Mouse (Mus musculus): Measurements from ENCODE around the gene Serhl. TPM values are rescaled to one million over a fixed set of nuclear protein-coding genes. Genes with fewer than 3 reads are reported as not detected.
A peak's percentile ranks its signal among the peaks of the same experiment; 100 is the strongest.
"Not testable (repeated sequence)": the region's sequence is repeated elsewhere in the genome, so short reads cannot be mapped to it uniquely, and the experiment has no call there.

Gene Serhl
- polyA plus RNA-seq (2016; fragmentation: Nextera tagmentation; extraction: Ambion mirVana): 36.0 and 45.4 TPM in 2 replicates

DNA sequence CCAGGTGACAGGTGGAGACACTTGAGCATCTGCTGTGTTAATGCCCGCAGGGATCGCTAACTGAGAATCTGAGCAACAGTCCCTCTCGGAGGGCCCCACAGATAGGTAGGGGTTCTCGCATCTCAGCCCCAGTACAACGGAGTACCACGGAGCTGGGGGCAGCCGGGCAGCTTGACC is at the start of gene Serhl:
Gene Serhl, plus strand, starts transcription at position 78 of the 177 bp plus-strand sequence.
- no peaks in the 10 kb centered on the region for H3K9me3 ChIP-seq
- H3K9ac ChIP-seq: 0 out of 2 replicates have a peak within 1 kb of the TSS, but pooled peaks have one; percentile 38
- peaks cover 15% of the 10 kb centered on the region for H3K4me1 ChIP-seq
- 7% methylated on average over 7 of the region's 7 CpGs for WGBS
- H3K4me3 ChIP-seq (replicated peaks): 0 out of 2 replicates have a peak within 1 kb of the TSS, but pooled peaks have one; percentile 11
- ATAC-seq (ENCODE audit: low FRiP score): no peak
- no peak within 1 kb of the TSS for H3K27ac ChIP-seq
- peak within 1 kb of the TSS; percentile 39 for H3K4me2 ChIP-seq
- H3K27me3 ChIP-seq: peaks cover 45% of the 10 kb centered on the region
- H3K36me3 ChIP-seq (replicated peaks): no peaks in the 10 kb centered on the region

DNA sequence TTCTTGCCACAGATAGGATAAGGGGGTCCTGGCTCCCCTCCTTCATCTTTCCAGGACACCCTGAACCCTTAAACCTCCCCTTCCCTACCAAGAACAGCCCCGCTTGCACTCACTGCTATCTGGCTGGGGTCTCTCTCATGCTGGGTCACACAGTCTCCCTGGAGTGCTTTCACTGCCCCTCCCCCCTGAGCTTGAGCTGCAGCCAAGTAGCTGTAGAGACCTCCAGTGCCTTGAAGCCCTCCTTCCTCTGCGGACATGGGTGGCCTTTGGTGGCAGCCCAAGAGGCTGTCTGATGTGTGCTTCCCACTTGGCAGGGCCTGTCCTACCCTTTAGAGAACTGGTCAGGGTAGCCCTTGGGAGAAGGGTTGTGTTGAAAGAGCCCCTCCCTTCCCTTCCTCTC is 49.1 kb upstream of the Serhl start:
- Histone ChIP-seq H3K27me3 (peaks cover 31% of the 10 kb centered on the region; the same call in 1 of the 2 replicates), H3K4me2 (no peak overlapping the region)
- no peak for ATAC-seq (ENCODE audit: low FRiP score)

DNA sequence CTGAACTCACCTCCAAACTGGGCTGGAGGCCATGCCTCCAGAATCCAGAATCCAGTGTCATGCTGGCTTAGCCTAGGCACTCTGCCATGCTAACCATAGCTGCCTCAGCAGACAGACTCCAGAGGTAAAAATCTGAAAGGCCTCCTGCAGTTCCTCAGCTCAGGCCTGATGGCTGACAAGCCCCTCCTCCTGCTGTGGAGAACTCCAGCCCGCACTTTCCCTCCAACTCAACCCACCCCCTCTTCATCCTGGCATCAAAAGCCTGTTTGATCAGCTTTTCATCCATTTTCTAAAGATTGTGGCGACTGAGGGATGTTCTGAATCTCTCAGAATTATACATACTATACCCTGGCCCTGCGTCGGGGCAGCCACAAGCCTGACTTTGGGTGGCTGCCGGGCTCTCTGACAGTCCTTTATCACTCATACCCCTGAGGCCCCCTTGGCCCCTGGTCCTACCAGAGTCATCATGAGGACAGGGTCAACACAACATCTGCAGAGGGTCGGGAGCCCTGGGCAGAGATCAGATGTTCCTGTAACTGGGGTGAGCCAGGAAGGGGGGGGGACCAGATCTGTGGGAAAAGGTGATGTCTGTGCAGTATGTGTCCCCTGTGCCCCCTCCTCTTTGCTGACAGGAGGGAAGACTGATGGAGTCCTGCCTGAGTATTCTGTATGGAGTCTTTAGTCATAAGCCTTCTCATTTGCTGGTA is 46.5 kb upstream of the Serhl start:
- peaks cover 15% of the 10 kb centered on the region; the same call in 1 of the 2 replicates for H3K27me3 ChIP-seq
- peak overlapping the region; percentile 50 for H3K4me2 ChIP-seq
- H3K4me3 ChIP-seq (replicated peaks): peak overlapping the region; percentile 13; the same call in 1 of the 2 replicates
- H3K9ac ChIP-seq: peak overlapping the region; percentile 25
- WGBS: 2% methylated on average over 6 of the region's 6 CpGs
- H3K9me3 ChIP-seq: peaks cover 6% of the 10 kb centered on the region; the same call in 1 of the 2 replicates
- H3K27ac ChIP-seq: peak overlapping the region; percentile 73
- H3K36me3 ChIP-seq (replicated peaks): no peaks in the 10 kb centered on the region
- peak; percentile 68 for ATAC-seq (ENCODE audit: low FRiP score)
- peaks cover 41% of the 10 kb centered on the region for H3K4me1 ChIP-seq

More for the DNA sequence above, 49.1 kb upstream of the Serhl start:
- Histone ChIP-seq H3K36me3 (replicated peaks) (no peaks in the 10 kb centered on the region), H3K9ac (no peak overlapping the region), H3K27ac (no peak overlapping the region), H3K4me1 (peaks cover 45% of the 10 kb centered on the region), H3K4me3 (replicated peaks) (no peak overlapping the region), H3K9me3 (no peaks in the 10 kb centered on the region)
- WGBS: 39% methylated on average over 2 of the region's 2 CpGs

DNA sequence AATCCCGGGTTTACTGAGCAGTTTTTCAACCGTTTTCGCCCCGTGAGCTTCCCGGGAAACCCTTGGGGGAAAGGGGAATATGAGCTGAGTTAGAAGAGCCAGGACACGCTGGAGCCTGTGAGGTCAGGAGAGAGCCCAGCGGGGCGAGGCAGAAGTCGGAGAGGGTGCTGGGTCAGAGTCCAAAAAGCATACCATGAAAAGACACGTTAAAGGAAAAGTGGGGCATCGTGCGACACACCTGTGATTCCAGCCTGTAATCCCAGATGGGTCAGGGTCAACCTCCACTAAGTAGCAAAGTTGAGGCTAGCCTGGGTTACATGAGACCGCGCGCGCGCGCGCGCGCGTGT is 46.0 kb upstream of the Serhl start:
- Histone ChIP-seq H3K27ac (peak overlapping the region; percentile 73), H3K9ac (peak overlapping the region; percentile 25), H3K36me3 (replicated peaks) (no peaks in the 10 kb centered on the region), H3K4me3 (replicated peaks) (no peak overlapping the region), H3K9me3 (peaks cover 6% of the 10 kb centered on the region; the same call in 1 of the 2 replicates), H3K4me1 (peaks cover 36% of the 10 kb centered on the region), H3K27me3 (peaks cover 14% of the 10 kb centered on the region; the same call in 1 of the 2 replicates), H3K4me2 (peak overlapping the region; percentile 50)
- 69% methylated on average over 22 of the region's 22 CpGs for WGBS
- no peak for ATAC-seq (ENCODE audit: low FRiP score)

DNA sequence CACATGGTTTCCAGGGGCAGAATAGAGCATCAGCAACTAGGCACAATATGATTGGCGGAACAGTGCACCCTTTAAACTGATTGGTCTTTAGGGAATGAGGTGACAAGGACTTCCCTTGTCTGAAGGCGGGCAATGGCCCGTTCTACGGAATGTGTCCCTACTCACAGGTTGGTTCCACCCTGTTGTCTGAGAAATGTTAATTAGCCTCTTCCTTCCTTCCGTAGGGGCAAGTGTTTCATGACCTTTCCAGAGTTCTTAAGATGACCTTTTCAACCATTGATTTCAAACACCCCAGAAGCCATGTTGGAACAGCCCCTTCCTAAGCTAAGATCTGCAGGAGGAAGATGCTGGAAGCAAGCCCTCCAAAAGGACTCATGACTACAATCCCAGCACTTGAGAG is 43.7 kb upstream of the Serhl start:
- H3K4me2 ChIP-seq; H3K9ac ChIP-seq; H3K4me3 ChIP-seq (replicated peaks); H3K27me3 ChIP-seq; H3K9me3 ChIP-seq; ATAC-seq (ENCODE audit: low FRiP score); H3K27ac ChIP-seq; H3K36me3 ChIP-seq (replicated peaks): not testable (repeated sequence)
- peaks cover 24% of the 10 kb centered on the region for H3K4me1 ChIP-seq
- WGBS: 91% methylated on average over 5 of the region's 5 CpGs

DNA sequence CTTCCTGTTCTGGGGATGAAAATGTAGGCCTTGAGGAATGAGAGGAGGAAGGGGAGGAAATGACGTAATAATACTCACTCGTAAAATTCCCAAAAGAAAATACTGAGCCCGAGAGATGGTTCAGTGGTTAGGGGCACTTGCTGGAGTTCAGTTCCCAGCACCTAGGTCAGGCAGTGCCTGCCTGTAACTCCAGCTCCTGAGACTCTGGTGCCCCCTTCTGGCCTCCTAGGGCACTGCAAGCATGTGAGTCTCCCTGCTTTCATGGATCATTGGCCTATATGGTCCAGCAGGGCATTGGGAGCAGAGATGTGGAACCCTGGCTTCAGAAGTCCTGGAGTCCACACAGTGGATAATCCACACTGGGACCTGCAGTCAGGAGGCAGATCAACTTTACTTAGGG is 43.0 kb upstream of the Serhl start:
- 92% methylated on average over 3 of the region's 3 CpGs for WGBS
- no peak for ATAC-seq (ENCODE audit: low FRiP score)
- peaks cover 23% of the 10 kb centered on the region for H3K4me1 ChIP-seq
- H3K4me3 ChIP-seq (replicated peaks): no peak overlapping the region
- no peak overlapping the region for H3K9ac ChIP-seq
- peaks cover 6% of the 10 kb centered on the region; the same call in 1 of the 2 replicates for H3K9me3 ChIP-seq
- H3K27ac ChIP-seq: no peak overlapping the region
- 0 out of 2 replicates have a peak, but pooled peaks cover 2% of the 10 kb centered on the region for H3K27me3 ChIP-seq
- H3K4me2 ChIP-seq: no peak overlapping the region
- H3K36me3 ChIP-seq (replicated peaks): no peaks in the 10 kb centered on the region

DNA sequence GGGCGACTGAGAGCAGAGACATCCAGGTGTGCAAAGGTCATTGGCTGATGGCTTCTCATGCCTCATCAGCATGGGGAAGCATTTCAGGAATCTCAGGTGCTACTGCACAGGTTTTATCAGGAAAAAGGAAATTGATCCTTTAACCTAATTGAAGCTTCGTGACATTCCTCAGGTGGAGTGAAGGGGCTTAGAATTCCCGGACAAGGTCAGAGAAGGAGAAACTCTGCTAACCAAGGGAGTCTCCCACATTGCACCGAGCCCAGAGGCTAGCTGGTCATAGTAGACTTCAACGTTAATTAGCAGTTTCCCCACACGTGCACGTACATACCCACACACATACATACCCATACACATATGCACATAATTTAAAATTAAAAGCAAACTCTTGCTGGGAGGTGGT is 42.6 kb upstream of the Serhl start:
- no peak overlapping the region for H3K27ac ChIP-seq
- no peak overlapping the region for H3K4me2 ChIP-seq
- ATAC-seq (ENCODE audit: low FRiP score): no peak
- H3K4me1 ChIP-seq: peaks cover 23% of the 10 kb centered on the region
- peaks cover 6% of the 10 kb centered on the region; the same call in 1 of the 2 replicates for H3K9me3 ChIP-seq
- no peak overlapping the region for H3K9ac ChIP-seq
- WGBS: 84% methylated on average over 7 of the region's 7 CpGs
- H3K4me3 ChIP-seq (replicated peaks): no peak overlapping the region
- no peaks in the 10 kb centered on the region for H3K36me3 ChIP-seq (replicated peaks)
- H3K27me3 ChIP-seq: no peaks in the 10 kb centered on the region

DNA sequence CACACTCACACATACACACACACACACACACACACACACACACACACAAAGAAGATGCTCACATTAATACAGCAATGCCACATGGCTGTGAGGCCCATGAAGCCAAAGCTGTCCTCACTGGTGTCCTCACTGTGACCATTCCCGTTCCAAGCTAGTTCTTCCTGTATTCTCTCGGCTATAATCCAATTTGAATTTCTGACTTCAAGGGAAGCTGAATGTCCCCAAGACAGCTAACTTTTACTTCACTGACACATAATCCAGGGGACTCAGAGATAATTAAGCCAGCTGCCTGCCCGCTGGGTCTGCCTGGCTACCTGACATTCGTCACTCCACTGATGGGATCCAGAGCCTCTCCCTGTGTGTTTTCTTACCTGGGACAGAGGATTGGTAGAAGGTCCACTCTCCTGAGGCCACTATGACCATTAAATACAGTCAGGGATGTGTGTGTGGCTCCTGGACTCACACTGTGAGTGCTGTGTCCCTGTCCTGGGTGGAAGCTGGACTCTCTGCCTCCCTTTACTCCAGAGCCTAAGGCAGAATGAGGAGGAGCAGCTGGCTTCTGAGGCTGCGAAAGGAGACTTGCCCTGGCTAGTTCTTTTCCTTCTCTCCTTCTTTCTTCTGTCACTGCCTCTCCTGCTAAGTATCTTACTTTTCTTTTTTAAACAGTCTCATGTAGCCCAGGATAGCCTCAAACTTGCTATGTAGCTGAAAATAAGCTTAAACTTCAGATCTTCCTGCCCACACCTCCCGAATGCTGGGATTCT is 36.8 kb upstream of the Serhl start:
- Histone ChIP-seq H3K4me1 (peaks cover 26% of the 10 kb centered on the region), H3K4me3 (replicated peaks) (no peak overlapping the region), H3K9me3 (no peaks in the 10 kb centered on the region), H3K36me3 (replicated peaks) (no peaks in the 10 kb centered on the region), H3K27me3 (0 out of 2 replicates have a peak, but pooled peaks cover 2% of the 10 kb centered on the region), H3K9ac (no peak overlapping the region), H3K4me2 (no peak overlapping the region), H3K27ac (no peak overlapping the region)
- ATAC-seq (ENCODE audit: low FRiP score): no peak
- 74% methylated on average over 6 of the region's 6 CpGs for WGBS

DNA sequence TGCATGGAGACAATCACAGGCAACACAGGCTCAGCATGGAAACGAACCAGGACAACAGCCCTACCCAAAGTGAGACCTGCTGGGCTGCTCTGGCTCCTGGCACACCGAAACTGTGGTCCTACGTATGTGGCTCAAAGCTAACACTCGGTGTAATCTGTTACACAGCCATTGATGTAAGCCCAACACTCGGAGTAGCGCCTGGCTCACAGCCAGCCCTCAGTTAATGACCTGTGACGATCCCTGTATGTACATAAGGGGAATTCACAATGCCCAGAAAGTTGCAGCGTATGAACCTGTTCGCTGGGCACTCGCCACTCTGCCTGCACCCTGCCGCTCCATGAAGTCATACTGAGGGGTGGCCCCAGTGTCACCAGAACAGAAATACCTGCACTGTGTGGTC is 36.0 kb upstream of the Serhl start:
- WGBS: 47% methylated on average over 11 of the region's 11 CpGs
- Histone ChIP-seq H3K9me3 (no peaks in the 10 kb centered on the region), H3K36me3 (replicated peaks) (no peaks in the 10 kb centered on the region), H3K27ac (no peak overlapping the region), H3K4me2 (no peak overlapping the region), H3K4me3 (replicated peaks) (no peak overlapping the region), H3K4me1 (peaks cover 26% of the 10 kb centered on the region), H3K9ac (no peak overlapping the region), H3K27me3 (0 out of 2 replicates have a peak, but pooled peaks cover 2% of the 10 kb centered on the region)
- ATAC-seq (ENCODE audit: low FRiP score): no peak

DNA sequence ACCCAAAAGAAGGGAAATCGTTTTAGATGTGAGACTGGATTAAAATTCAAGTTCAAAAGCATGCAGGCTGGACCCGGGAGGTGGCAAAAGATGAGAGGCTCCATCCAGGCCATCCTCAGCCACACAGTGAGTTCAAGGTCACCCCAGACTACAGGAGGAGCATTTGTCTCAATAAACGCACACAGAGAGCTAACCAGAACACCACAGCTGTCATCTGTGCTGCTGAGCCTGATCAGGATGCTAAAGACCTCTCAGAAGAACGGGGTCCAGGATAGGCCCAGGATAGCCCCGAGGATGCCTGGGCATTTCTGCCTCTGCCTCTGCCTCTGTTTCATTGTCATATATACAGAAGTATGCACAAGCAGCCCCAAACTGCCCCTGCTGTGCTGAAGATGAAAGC is 33.7 kb upstream of the Serhl start:
- 49% methylated on average over 5 of the region's 5 CpGs for WGBS
- Histone ChIP-seq H3K9me3 (no peaks in the 10 kb centered on the region), H3K27ac (peak overlapping the region; percentile 27; the same call in 1 of the 2 replicates), H3K9ac (no peak overlapping the region), H3K27me3 (0 out of 2 replicates have a peak, but pooled peaks cover 2% of the 10 kb centered on the region), H3K4me3 (replicated peaks) (no peak overlapping the region), H3K36me3 (replicated peaks) (no peaks in the 10 kb centered on the region), H3K4me2 (no peak overlapping the region), H3K4me1 (peaks cover 26% of the 10 kb centered on the region)
- no peak for ATAC-seq (ENCODE audit: low FRiP score)

DNA sequence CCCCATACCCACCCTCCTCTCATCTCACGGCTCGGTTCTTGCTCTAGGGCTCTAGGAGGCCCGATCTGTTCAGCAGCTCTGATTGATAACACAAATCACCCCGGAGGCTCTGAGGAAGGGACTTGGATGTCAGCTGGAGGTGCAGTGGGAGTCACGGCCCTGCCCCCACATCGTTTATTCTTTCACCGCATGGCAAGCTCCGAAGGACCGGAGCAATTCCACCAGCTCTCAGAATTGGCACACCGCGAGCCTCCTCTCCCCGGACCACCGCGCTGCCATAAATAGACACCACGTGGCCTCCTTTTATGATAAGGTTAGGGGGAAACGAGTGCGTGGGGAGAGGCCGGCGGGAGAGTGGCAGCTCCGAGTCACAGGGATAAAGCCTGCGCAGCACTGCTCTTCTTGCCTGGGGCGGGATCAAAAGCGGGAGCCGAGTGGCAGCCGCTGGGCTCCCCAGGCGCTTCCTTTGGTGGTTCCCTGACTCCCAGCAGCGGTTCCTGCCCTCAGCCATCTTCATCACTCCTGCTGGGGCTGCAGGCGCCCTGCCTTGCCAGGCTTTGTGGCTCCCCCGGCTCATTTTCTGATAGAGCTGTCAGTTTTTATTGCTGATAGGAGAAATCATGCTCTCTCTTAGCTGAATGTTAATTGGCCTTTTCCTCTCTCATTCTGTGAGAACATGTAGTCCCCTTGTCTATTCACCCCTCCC is 32.8 kb upstream of the Serhl start:
- peak overlapping the region; percentile 57; the same call in 1 of the 2 replicates for H3K9ac ChIP-seq
- H3K27me3 ChIP-seq: 0 out of 2 replicates have a peak, but pooled peaks cover 2% of the 10 kb centered on the region
- H3K4me2 ChIP-seq: peak overlapping the region; percentile 64
- peaks cover 30% of the 10 kb centered on the region for H3K4me1 ChIP-seq
- WGBS: 0% methylated on average over 29 of the region's 29 CpGs
- H3K27ac ChIP-seq: peak overlapping the region; percentile 93
- H3K36me3 ChIP-seq (replicated peaks): no peaks in the 10 kb centered on the region
- no peaks in the 10 kb centered on the region for H3K9me3 ChIP-seq
- peak overlapping the region; percentile 33 for H3K4me3 ChIP-seq (replicated peaks)
- peak; percentile 57 for ATAC-seq (ENCODE audit: low FRiP score)

DNA sequence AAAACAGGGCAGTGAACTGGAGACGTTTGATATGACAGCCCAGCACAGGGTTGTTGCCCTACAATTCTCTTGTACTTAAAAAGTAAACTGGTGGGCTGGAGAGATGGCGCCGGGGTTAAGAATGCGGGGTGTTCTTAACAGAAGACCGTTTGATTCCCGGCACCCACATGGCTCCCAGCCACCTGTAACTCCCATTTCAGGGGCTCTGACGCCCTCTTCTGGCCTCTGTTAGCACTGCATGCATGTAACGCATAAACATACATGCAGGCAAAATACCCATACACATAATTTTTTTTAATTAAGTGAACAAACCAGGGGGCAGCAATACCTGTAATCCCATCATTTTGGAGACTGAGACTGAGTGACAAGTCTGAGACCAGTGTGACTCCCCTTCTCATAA is 31.8 kb upstream of the Serhl start:
- Histone ChIP-seq H3K4me1 (peaks cover 34% of the 10 kb centered on the region), H3K27ac (peak overlapping the region; percentile 93), H3K36me3 (replicated peaks) (no peaks in the 10 kb centered on the region), H3K9me3 (no peaks in the 10 kb centered on the region), H3K4me3 (replicated peaks) (no peak overlapping the region; the same call in 1 of the 2 replicates), H3K4me2 (peak overlapping the region; percentile 64; the same call in 1 of the 2 replicates), H3K27me3 (0 out of 2 replicates have a peak, but pooled peaks cover 1% of the 10 kb centered on the region), H3K9ac (no peak overlapping the region)
- ATAC-seq (ENCODE audit: low FRiP score): no peak
- WGBS: 73% methylated on average over 8 of the region's 8 CpGs

All from forebrain, embryonic 12.5 days (tissue).